Mouse (Mus musculus) heart, embryonic 12.5 days (tissue): ENCODE results near the gene Gfer. TPM values are rescaled to one million over a fixed set of nuclear protein-coding genes. Genes with fewer than 3 reads are reported as not detected.

Experiments used
- ATAC-seq: fragments of 200-750 bp; cut with Nextera tagmentation; 2 replicates; pipeline ENCODE4 v1.8.0; 2017; ENCODE audit warnings: moderate TSS enrichment, moderate library complexity; ENCODE audit not compliant: insufficient number of reproducible peaks, low FRiP score
- H3K27ac ChIP-seq: fragments of 300-500 bp; sonication (generic); 2 replicates; pipeline ENCODE4 v1.5.1; 2016; ENCODE audit warnings: mild to moderate bottlenecking, moderate library complexity; ENCODE audit not compliant: poor library complexity, severe bottlenecking
- H3K27me3 ChIP-seq: fragments of 300-500 bp; sonication (generic); replicated peaks from 2 replicates; pipeline ENCODE4 v1.6.1; 2016; ENCODE audit warnings: mild to moderate bottlenecking, moderate library complexity
- H3K36me3 ChIP-seq: fragments of 300-500 bp; sonication (generic); 2 replicates; pipeline ENCODE4 v1.6.1; 2016; ENCODE audit warnings: mild to moderate bottlenecking, moderate library complexity
- H3K4me1 ChIP-seq: fragments of 300-500 bp; sonication (generic); replicated peaks from 2 replicates; pipeline ENCODE4 v1.6.1; 2016; ENCODE audit warnings: mild to moderate bottlenecking
- H3K4me2 ChIP-seq: fragments of 300-500 bp; sonication (generic); 2 replicates; pipeline ENCODE4 v1.6.1; 2016; ENCODE audit warnings: mild to moderate bottlenecking, moderate library complexity
- H3K4me3 ChIP-seq: fragments of 300-500 bp; sonication (generic); 2 replicates; pipeline ENCODE4 v1.5.1; 2016; ENCODE audit warnings: mild to moderate bottlenecking
- H3K9ac ChIP-seq: fragments of 300-500 bp; sonication (generic); 2 replicates; pipeline ENCODE4 v1.6.1; 2016; ENCODE audit warnings: mild to moderate bottlenecking, moderate library complexity
- H3K9me3 ChIP-seq: fragments of 300-500 bp; sonication (generic); replicated peaks from 2 replicates; pipeline ENCODE4 v1.6.1; 2016; ENCODE audit warnings: mild to moderate bottlenecking, moderate library complexity
- WGBS: fragments of 180-500 bp; shearing (Covaris S2); methylation state at CpG from one replicate; pipeline ENCODE4 v1.1.7; 2016; 5-methylcytosine and 5-hydroxymethylcytosine counted together
- polyA plus RNA-seq: library from polyadenylated mRNA; unstranded; fragments of >200 nt; fragmentation: Nextera tagmentation; extraction: Ambion mirVana; gene quantifications from 2 replicates; pipeline ENCODE4 v1.2.1, GENCODE M21; 2016

Gfer gene
- polyA plus RNA-seq, 1 experiment from 2014 or later: 37.8 TPM

- Histone ChIP-seq H3K4me2 (no peak overlapping the region), H3K27ac (no peak overlapping the region)
Measured at GRCm38 (mm10) chr17:24733434-24734050, 37.6 kb upstream of the Gfer start.

GRCm38 (mm10) chr17:24732233-24732935 is 36.4 kb upstream of the Gfer start:
- H3K9ac ChIP-seq: no peak overlapping the region
- no peaks in the 10 kb centered on the region for H3K9me3 ChIP-seq
- WGBS: 64% methylated on average over 12 of the region's 12 CpGs
- H3K4me3 ChIP-seq: no peak overlapping the region
- H3K4me1 ChIP-seq: peaks cover 24% of the 10 kb centered on the region
- H3K36me3 ChIP-seq: no peaks in the 10 kb centered on the region
- H3K27ac ChIP-seq: peak overlapping the region; percentile 36; the same call in 1 of the 2 replicates
- no peak overlapping the region for H3K4me2 ChIP-seq
- no peak for ATAC-seq
- peaks cover 9% of the 10 kb centered on the region; the same call in 1 of the 2 replicates for H3K27me3 ChIP-seq

More at GRCm38 (mm10) chr17:24733434-24734050, 37.6 kb upstream of the Gfer start:
- Histone ChIP-seq H3K4me1 (peaks cover 30% of the 10 kb centered on the region), H3K4me3 (no peak overlapping the region), H3K27me3 (no peaks in the 10 kb centered on the region), H3K9ac (no peak overlapping the region), H3K36me3 (no peaks in the 10 kb centered on the region), H3K9me3 (no peaks in the 10 kb centered on the region)
- 86% methylated on average over 21 of the region's 21 CpGs for WGBS
- no peak for ATAC-seq

GRCm38 (mm10) chr17:24730787-24731186 is 34.8 kb upstream of the Gfer start:
- WGBS: 80% methylated on average over 14 of the region's 14 CpGs
- Histone ChIP-seq H3K9me3 (no peaks in the 10 kb centered on the region), H3K9ac (no peak overlapping the region), H3K4me2 (no peak overlapping the region), H3K36me3 (no peaks in the 10 kb centered on the region), H3K4me3 (no peak overlapping the region), H3K27ac (no peak overlapping the region), H3K4me1 (peaks cover 14% of the 10 kb centered on the region), H3K27me3 (peaks cover 10% of the 10 kb centered on the region; the same call in 1 of the 2 replicates)
- no peak for ATAC-seq

GRCm38 (mm10) chr17:24729067-24729466 is 33.1 kb upstream of the Gfer start:
- 72% methylated on average over 6 of the region's 6 CpGs for WGBS

GRCm38 (mm10) chr17:24728184-24728583 is 32.2 kb upstream of the Gfer start:
- Histone ChIP-seq H3K4me1 (peaks cover 17% of the 10 kb centered on the region), H3K9me3 (no peaks in the 10 kb centered on the region), H3K27me3 (peaks cover 10% of the 10 kb centered on the region; the same call in 1 of the 2 replicates), H3K27ac (no peak overlapping the region), H3K4me2 (no peak overlapping the region), H3K9ac (no peak overlapping the region), H3K4me3 (no peak overlapping the region), H3K36me3 (no peaks in the 10 kb centered on the region)
- ATAC-seq: no peak
- WGBS: 65% methylated on average over 17 of the region's 17 CpGs

More at GRCm38 (mm10) chr17:24729067-24729466, 33.1 kb upstream of the Gfer start:
- H3K9ac ChIP-seq: no peak overlapping the region
- H3K9me3 ChIP-seq: no peaks in the 10 kb centered on the region
- H3K4me3 ChIP-seq: no peak overlapping the region
- ATAC-seq: no peak
- H3K4me2 ChIP-seq: no peak overlapping the region
- H3K27ac ChIP-seq: no peak overlapping the region
- H3K4me1 ChIP-seq: peaks cover 13% of the 10 kb centered on the region
- no peaks in the 10 kb centered on the region for H3K36me3 ChIP-seq
- H3K27me3 ChIP-seq: peaks cover 10% of the 10 kb centered on the region; the same call in 1 of the 2 replicates

- no peak for ATAC-seq
- Histone ChIP-seq H3K4me3 (no peak within 1 kb of the TSS), H3K36me3 (peaks cover 1% of the 10 kb centered on the region), H3K27ac (no peak within 1 kb of the TSS), H3K27me3 (peaks cover 10% of the 10 kb centered on the region; the same call in 1 of the 2 replicates), H3K9me3 (no peaks in the 10 kb centered on the region), H3K4me2 (no peak within 1 kb of the TSS), H3K4me1 (peaks cover 20% of the 10 kb centered on the region), H3K9ac (no peak within 1 kb of the TSS)
- 68% methylated on average over 2 of the region's 2 CpGs for WGBS
Measured at GRCm38 (mm10) chr17:24727618-24728017, 31.7 kb upstream of the Gfer start, which contains the start of gene Rpl3l. Gene Rpl3l, plus strand, starts transcription at chr17:24727820.

GRCm38 (mm10) chr17:24725637-24726390 is 29.9 kb upstream of the Gfer start:
- no peak overlapping the region for H3K4me2 ChIP-seq
- no peak overlapping the region for H3K4me3 ChIP-seq
- no peak overlapping the region for H3K27ac ChIP-seq
- H3K9me3 ChIP-seq: no peaks in the 10 kb centered on the region
- no peak for ATAC-seq
- H3K36me3 ChIP-seq: peaks cover 17% of the 10 kb centered on the region
- H3K9ac ChIP-seq: no peak overlapping the region
- H3K27me3 ChIP-seq: peaks cover 10% of the 10 kb centered on the region; the same call in 1 of the 2 replicates
- H3K4me1 ChIP-seq: peaks cover 25% of the 10 kb centered on the region
- 64% methylated on average over 3 of the region's 3 CpGs for WGBS

- peak within 1 kb of the TSS; percentile 91 for H3K27ac ChIP-seq
- peak within 1 kb of the TSS; percentile 84 for H3K4me2 ChIP-seq
- peak; percentile 82 for ATAC-seq
- peaks cover 10% of the 10 kb centered on the region; the same call in 1 of the 2 replicates for H3K27me3 ChIP-seq
- under 1% methylated on average over 30 of the region's 30 CpGs for WGBS
- H3K9ac ChIP-seq: peak within 1 kb of the TSS; percentile 93
- no peaks in the 10 kb centered on the region for H3K9me3 ChIP-seq
- peaks cover 17% of the 10 kb centered on the region for H3K36me3 ChIP-seq
- H3K4me3 ChIP-seq: peak within 1 kb of the TSS; percentile 79
- peaks cover 25% of the 10 kb centered on the region for H3K4me1 ChIP-seq
Measured at GRCm38 (mm10) chr17:24724184-24724583, 28.2 kb upstream of the Gfer start, which contains the start of gene Ndufb10. Gene Ndufb10, minus strand, starts transcription at chr17:24724478.

- WGBS: under 1% methylated on average over 15 of the region's 15 CpGs
- Histone ChIP-seq H3K9ac (peak overlapping the region; percentile 93), H3K9me3 (no peaks in the 10 kb centered on the region), H3K4me2 (peak overlapping the region; percentile 84), H3K27ac (peak overlapping the region; percentile 91), H3K4me1 (peaks cover 25% of the 10 kb centered on the region), H3K36me3 (peaks cover 17% of the 10 kb centered on the region), H3K27me3 (peaks cover 10% of the 10 kb centered on the region; the same call in 1 of the 2 replicates), H3K4me3 (peak overlapping the region; percentile 79)
- ATAC-seq: peak; percentile 4; the same call in 1 of the 2 replicates
Measured at GRCm38 (mm10) chr17:24723881-24724180, 27.9 kb upstream of the Gfer start.

GRCm38 (mm10) chr17:24723122-24723880 is 27.3 kb upstream of the Gfer start:
- 2% methylated on average over 12 of the region's 12 CpGs for WGBS
- Histone ChIP-seq H3K27ac (peak overlapping the region; percentile 91), H3K4me2 (peak overlapping the region; percentile 84), H3K27me3 (peaks cover 10% of the 10 kb centered on the region; the same call in 1 of the 2 replicates), H3K4me3 (peak overlapping the region; percentile 79), H3K9ac (peak overlapping the region; percentile 93), H3K4me1 (peaks cover 29% of the 10 kb centered on the region), H3K9me3 (no peaks in the 10 kb centered on the region), H3K36me3 (peaks cover 22% of the 10 kb centered on the region)
- no peak for ATAC-seq
